Mouse (Mus musculus): ENCODE measurements around the gene Cflar. TPM values are rescaled to one million over a fixed set of nuclear protein-coding genes. Genes with fewer than 3 reads are reported as not detected.

Cflar gene
- total RNA-seq, 2 experiments from 2014 or later = 109 to 110 TPM

Other genes with a start within 250 kb of the Cflar start
- gene Orc2, start 206.4 kb upstream of the Cflar start, total RNA-seq (2021) = 10 to 100 TPM; 21.5 to 23.1 TPM
- gene Fam126b, start 125.2 kb upstream of the Cflar start, total RNA-seq (2021) = 10 to 100 TPM; 28.9 to 46.1 TPM
- 100 to 1,000 TPM; 138 to 195 TPM for gene Ndufb3, start 125.1 kb upstream of the Cflar start, total RNA-seq (2021)
- 1 to 10 TPM; 1.1 to 2.4 TPM for gene Als2cr12, start 15.5 kb upstream of the Cflar start, total RNA-seq (2021)
- 10 to 100 TPM; 15.4 to 20.7 TPM for gene Casp8, start 83.9 kb downstream of the Cflar start, total RNA-seq (2021)

Measured in adrenal gland, adult 18-20 months (tissue).